Mouse (Mus musculus) limb, embryonic 14.5 days (tissue): ENCODE measurements around the gene Itgal. TPM values are rescaled to one million over a fixed set of nuclear protein-coding genes. Genes with fewer than 3 reads are reported as not detected.
"Not testable (repeated sequence)": the region's sequence is repeated elsewhere in the genome, so short reads cannot be mapped to it uniquely, and the experiment has no call there.

Source experiments
- ATAC-seq: fragments of 200-750 bp; cut with Nextera tagmentation; 2 replicates; pipeline ENCODE4 v1.8.0; 2017; ENCODE audit warnings: low read depth, moderate number of reproducible peaks, moderate TSS enrichment; ENCODE audit not compliant: low FRiP score
- DNase-seq: peaks from one replicate; pipeline ENCODE4 v3.0.0-alpha.2; 2015; ENCODE audit warnings: low spot score
- H3K27ac ChIP-seq: fragments of 300-500 bp; sonication (generic); replicated peaks from 2 replicates; pipeline ENCODE4 v1.5.1; 2014; ENCODE audit warnings: low read depth, mild to moderate bottlenecking, low read length, moderate library complexity, mixed read lengths
- H3K27me3 ChIP-seq: fragments of 300-500 bp; sonication (generic); 2 replicates; pipeline ENCODE4 v1.6.1; 2014; ENCODE audit warnings: low read length, mixed read lengths; ENCODE audit not compliant: control insufficient read depth, insufficient read depth
- H3K36me3 ChIP-seq: fragments of 300-500 bp; sonication (generic); 2 replicates; pipeline ENCODE4 v1.6.1; 2014; ENCODE audit warnings: mild to moderate bottlenecking, low read length, moderate library complexity, mixed read lengths; ENCODE audit not compliant: control insufficient read depth, insufficient read depth
- H3K4me1 ChIP-seq: fragments of 300-500 bp; sonication (generic); 2 replicates; pipeline ENCODE4 v1.6.1; 2014; ENCODE audit warnings: antibody characterized with exemption, low read length, mixed read lengths; ENCODE audit not compliant: control insufficient read depth, insufficient read depth
- H3K4me2 ChIP-seq: fragments of 300-500 bp; sonication (generic); replicated peaks from 2 replicates; pipeline ENCODE4 v1.6.1; 2014; ENCODE audit warnings: low read depth, mild to moderate bottlenecking, low read length, moderate library complexity; ENCODE audit not compliant: severe bottlenecking
- H3K4me3 ChIP-seq: fragments of 300-500 bp; sonication (generic); replicated peaks from 2 replicates; pipeline ENCODE4 v1.5.1; 2014; ENCODE audit warnings: low read length
- H3K9ac ChIP-seq: fragments of 300-500 bp; sonication (generic); 2 replicates; pipeline ENCODE4 v1.6.1; 2014; ENCODE audit warnings: mild to moderate bottlenecking, low read depth, low read length, moderate library complexity; ENCODE audit not compliant: severe bottlenecking
- H3K9me3 ChIP-seq: fragments of 300-500 bp; sonication (generic); 2 replicates; pipeline ENCODE4 v1.6.1; 2016; ENCODE audit warnings: low read length; ENCODE audit not compliant: control insufficient read depth
- POLR2A ChIP-seq: fragments of 200-500 bp; IDR thresholded peaks from 2 replicates; pipeline ENCODE4 v1.8.0; 2012; ENCODE audit warnings: inconsistent platforms, mild to moderate bottlenecking, moderate library complexity, borderline replicate concordance; ENCODE audit not compliant: insufficient read depth, insufficient read length; ENCODE audit errors: extremely low read depth
- WGBS: fragments of 180-500 bp; shearing (Covaris S2); extraction: QIAGEN DNeasy Blood & Tissue Kit; methylation state at CpG from one replicate; pipeline ENCODE4 v1.1.7; 2014; 5-methylcytosine and 5-hydroxymethylcytosine counted together
- polyA plus RNA-seq, 2 experiments: library from polyadenylated mRNA; depleted of rRNA in 1 of 2; stranded (reverse) in 1 of 2; unstranded in 1 of 2; fragments of >200 nt; fragmentation: Nextera tagmentation in 1 of 2; extraction: Ambion mirVana in 1 of 2; gene quantifications; 2 replicates each; pipeline versions ENCODE4 v1.2.1 to v1.2.3; 2012 to 2014

Itgal gene
- polyA plus RNA-seq, 2 experiments: 1.2 to 1.5 TPM

DNA sequence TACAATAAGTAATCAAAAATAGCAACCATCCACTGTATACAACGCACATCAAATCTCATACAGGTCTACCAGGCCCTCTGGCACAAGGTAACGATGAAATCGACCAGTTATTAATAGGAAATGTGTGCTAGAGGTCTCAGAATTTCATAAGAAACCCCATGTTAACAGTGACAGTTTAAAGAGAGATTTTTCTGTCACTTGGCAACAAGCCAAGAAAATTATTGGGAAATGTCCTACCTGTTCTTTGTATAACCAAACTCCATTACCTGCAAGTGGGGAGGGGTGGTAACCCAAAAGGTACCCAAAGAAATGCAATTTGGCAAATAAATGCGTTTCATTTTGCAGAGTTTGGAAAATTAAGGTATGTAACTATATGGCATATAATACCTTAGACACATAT is 62.4 kb downstream of the Itgal start:
- no peak for TF ChIP-seq POLR2A

GRCm38 (mm10) chr7:127360265-127360664 is 64.2 kb downstream of the Itgal start:
- H3K4me2 ChIP-seq: no peak overlapping the region
- no peak overlapping the region for H3K27ac ChIP-seq
- ATAC-seq (no peak), DNase-seq (no peak)
- no peak overlapping the region for H3K4me3 ChIP-seq
- 72% methylated on average over 4 of the region's 4 CpGs for WGBS
- no peak overlapping the region for H3K9ac ChIP-seq
- TF ChIP-seq POLR2A: no peak
- no peaks in the 10 kb centered on the region for H3K9me3 ChIP-seq
- no peaks in the 10 kb centered on the region for H3K36me3 ChIP-seq
- H3K27me3 ChIP-seq: no peaks in the 10 kb centered on the region; the same call in 1 of the 2 replicates
- H3K4me1 ChIP-seq: peaks cover 8% of the 10 kb centered on the region; the same call in 1 of the 2 replicates

More for the DNA sequence above, 62.4 kb downstream of the Itgal start:
- H3K36me3 ChIP-seq: no peaks in the 10 kb centered on the region
- no peak for DNase-seq
- no peaks in the 10 kb centered on the region; the same call in 1 of the 2 replicates for H3K27me3 ChIP-seq
- no peak overlapping the region for H3K27ac ChIP-seq
- no peak overlapping the region for H3K4me2 ChIP-seq
- H3K9ac ChIP-seq: no peak overlapping the region
- no peak for ATAC-seq
- no peak overlapping the region for H3K4me3 ChIP-seq
- H3K9me3 ChIP-seq: no peaks in the 10 kb centered on the region
- 59% methylated on average over 4 of the region's 4 CpGs for WGBS
- H3K4me1 ChIP-seq: peaks cover 3% of the 10 kb centered on the region; the same call in 1 of the 2 replicates

DNA sequence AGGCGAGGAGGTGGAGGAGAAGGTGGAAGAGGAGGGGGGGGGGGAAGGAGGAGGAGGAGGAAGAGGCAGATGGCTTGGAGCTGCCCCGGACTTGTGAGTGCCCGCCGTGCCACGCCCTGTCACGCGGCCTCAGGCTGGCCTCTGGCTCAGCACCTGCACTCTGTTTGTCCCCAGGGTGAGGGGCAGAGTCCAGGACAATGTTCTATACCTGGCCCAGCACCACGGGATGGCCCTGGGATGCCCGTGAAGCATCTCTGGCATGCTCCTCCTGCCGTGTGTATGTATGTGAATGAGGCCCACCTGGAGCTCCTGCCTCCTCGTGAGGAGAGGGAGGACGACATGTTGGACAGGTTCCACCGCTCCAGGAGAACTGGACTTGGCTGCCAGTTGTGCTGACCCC is 65.4 kb downstream of the Itgal start:
- Histone ChIP-seq H3K36me3 (no peaks in the 10 kb centered on the region), H3K9me3 (no peaks in the 10 kb centered on the region), H3K9ac (no peak overlapping the region), H3K27me3 (no peaks in the 10 kb centered on the region; the same call in 1 of the 2 replicates), H3K4me1 (peaks cover 8% of the 10 kb centered on the region; the same call in 1 of the 2 replicates), H3K4me2 (no peak overlapping the region), H3K4me3 (no peak overlapping the region), H3K27ac (no peak overlapping the region)
- WGBS: 38% methylated on average over 11 of the region's 13 CpGs
- no peak for TF ChIP-seq POLR2A
- no peak for DNase-seq
- no peak for ATAC-seq

- peak; percentile 75 for DNase-seq
- not testable (repeated sequence) for H3K9me3 ChIP-seq, H3K4me3 ChIP-seq, ATAC-seq, H3K27ac ChIP-seq, H3K4me1 ChIP-seq, H3K36me3 ChIP-seq, H3K9ac ChIP-seq, H3K27me3 ChIP-seq
- H3K4me2 ChIP-seq: 0 out of 2 replicates have a peak overlapping the region, but pooled peaks have one; percentile 7
- 24% methylated on average over 13 of the region's 13 CpGs for WGBS
Measured at GRCm38 (mm10) chr7:127362418-127362817, 66.4 kb downstream of the Itgal start.

DNA sequence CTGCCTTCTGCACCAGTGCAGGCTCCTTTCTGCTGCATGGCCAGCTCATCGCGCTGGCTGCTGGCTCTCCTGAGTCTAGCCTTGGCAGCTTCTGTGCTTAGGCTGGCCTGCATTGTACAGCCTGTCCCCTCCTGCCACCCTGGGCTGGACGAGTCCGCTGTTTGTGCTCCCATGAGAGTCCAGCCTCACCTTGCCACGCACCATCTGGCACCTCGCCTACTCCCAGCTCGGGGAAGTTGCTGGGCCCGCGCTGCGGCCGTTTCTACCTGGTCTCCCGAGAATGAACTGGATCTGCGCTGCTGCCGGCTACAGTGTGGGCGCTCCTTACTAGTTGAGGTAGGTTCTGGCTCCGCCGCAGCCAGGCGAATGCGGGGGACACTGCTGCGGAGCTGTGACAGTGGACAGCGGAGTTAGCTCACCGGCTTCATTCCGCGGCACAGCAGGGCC is 67.4 kb downstream of the Itgal start:
- Histone ChIP-seq H3K4me2 (peak overlapping the region; percentile 72), H3K9me3 (no peaks in the 10 kb centered on the region), H3K4me3 (peak overlapping the region; percentile 37), H3K27me3 (no peaks in the 10 kb centered on the region; the same call in 1 of the 2 replicates), H3K36me3 (no peaks in the 10 kb centered on the region), H3K27ac (no peak overlapping the region), H3K9ac (peak overlapping the region; percentile 60), H3K4me1 (peaks cover 8% of the 10 kb centered on the region; the same call in 1 of the 2 replicates)
- ATAC-seq: no peak
- no peak for TF ChIP-seq POLR2A
- DNase-seq: no peak
- WGBS: 0% methylated on average over 17 of the region's 24 CpGs
